Mouse (Mus musculus) kidney, postnatal 25 days (tissue): Measurements from ENCODE around the gene Rxfp4.

Experiments
- DNase-seq, 2 experiments: peaks; one replicate each; pipeline ENCODE4 v3.0.0; 2021; ENCODE audit warnings: mixed read lengths in 2 of 2

Rxfp4 gene

DNA sequence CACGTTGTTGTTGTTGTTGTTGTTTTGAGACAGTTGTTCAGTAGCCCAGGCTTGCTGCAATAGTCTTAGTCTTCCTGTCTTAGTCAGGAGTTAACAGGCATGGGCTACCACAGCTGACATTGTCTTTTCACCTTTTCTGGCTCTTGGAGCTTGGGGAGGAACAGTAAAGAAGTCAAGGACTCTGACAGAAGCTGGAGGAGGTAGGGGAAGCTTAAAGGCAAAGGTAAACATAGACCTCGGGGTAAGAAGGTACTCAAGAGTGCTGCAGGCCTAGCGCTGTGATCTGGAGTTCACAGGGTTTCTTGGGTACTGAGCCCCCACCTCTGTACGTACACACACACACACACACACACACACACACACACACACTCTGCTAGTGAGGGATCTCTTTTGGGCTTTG lies 24.2 kb downstream of the Rxfp4 start:
- no peak for DNase-seq

DNA sequence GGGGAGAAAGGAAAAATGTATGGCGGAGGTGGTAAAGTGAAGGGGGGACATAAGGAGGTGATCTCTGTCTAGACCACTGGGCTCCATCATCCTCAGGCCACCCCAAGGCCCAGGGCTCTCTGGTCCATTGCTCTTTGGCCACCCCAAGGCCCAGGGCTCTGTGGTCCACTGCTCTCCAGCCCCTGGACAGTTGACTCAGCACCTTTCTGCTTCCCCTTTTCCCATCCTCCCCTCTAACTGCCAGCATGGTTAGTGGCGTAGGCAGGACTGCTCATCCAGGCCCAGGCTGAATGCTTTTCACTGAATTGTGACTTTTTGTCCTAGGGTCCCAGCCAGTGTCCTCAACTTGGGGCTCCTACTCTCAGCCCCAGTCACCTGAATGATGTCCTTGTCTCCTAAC lies 25.4 kb downstream of the Rxfp4 start:
- DNase-seq: peak; percentile 75 to 92

DNA sequence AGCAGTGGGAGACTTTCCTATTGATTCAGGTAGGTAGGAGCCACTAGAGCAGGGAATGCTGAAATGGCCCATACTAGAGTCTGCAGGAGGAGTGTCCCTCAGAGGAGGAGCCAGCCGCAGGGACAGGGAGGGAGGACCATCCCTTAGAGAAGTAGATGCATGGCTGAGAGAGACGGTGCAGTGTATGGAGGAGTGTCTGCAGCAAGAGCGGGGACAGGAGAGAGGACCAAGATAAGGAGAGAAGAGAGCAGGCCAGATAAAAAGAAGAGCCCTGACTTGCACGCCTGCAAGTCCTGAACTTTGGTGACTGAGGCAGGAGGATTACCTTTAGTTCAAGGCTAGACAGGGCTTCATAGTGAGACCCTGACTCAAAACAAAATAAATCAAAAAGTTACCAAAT lies 25.8 kb downstream of the Rxfp4 start:
- DNase-seq: peak in 1 of 2 experiments; percentile 27

DNA sequence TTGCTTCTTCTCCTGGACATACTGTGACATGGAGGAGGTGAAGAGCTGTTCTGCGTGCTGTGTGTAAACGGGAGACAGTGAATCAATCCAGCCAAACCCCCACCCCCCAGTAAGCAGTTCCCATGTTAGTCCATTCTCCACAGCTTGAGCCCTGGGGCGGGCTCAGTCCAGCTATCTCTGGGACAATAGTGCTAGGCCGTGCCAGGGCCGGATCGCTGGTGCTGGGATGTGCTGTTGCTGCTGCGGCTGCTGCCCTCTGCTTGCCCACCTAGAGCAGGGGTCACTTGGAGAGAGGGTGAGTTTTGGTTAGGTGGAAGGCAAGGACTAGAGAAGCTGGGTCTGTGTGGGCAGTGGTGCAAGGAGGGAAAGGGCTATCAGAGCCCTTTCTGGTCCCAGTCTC lies 26.6 kb downstream of the Rxfp4 start:
- peak; percentile 35 to 63 for DNase-seq

DNA sequence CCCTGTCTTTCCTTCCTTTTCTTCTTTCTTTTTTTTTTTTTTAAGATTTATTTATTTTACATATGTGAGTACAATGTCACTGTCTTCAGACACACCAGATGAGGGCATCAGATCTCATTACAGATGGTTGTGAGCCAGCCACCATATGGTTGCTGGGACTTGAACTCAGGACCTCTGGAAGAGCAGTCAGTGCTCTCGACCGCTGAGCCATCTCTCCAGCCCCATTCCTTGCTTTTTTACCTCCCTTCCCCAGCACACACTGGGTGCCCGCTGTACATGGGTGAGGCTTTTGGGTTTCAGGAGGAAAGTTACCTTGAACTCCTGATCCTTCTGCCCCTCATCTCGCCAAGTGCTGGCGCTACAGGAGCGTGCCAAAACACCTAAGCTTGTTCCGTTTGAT lies 27.4 kb downstream of the Rxfp4 start:
- DNase-seq: no peak

DNA sequence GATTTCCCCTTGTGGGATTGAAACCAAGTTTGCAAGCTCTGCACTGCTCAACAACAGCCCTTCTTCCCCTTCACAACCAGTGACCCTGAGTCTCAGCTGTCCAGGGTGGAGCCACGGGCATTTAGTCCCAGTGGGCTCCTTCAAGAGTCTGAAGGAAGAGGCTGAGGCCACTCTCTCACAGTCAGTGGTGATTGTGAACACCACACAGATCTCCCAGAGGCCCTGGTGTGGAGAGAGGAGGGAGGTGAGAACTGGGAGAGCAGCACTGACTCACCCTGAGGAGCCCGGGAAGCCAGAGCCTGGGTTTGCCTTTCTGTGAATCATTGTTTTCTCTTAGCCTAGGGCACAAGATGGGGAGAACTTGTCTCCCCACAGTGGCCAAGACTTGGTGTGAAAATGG lies 28.0 kb downstream of the Rxfp4 start:
- DNase-seq: no peak

DNA sequence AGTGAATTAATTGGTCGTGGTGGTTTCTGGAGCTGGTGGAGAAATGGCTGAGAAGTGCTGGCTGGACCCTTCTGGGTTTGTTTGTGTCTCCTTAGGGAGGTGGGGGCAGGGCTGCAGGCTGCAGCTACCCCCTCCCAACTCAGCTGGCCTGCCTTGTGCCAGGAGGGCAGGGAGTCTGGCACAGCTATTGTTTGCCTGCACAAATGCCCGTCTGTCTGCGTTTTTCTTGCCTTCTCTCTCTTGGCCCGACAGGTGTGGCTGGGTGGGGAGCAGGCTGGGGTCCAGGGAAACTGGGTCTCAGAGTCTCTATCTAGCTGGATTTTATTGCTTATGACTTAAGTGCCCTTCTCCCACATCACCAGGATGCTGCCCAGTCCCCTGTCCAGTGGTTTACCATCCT lies 28.6 kb downstream of the Rxfp4 start:
- no peak for DNase-seq

DNA sequence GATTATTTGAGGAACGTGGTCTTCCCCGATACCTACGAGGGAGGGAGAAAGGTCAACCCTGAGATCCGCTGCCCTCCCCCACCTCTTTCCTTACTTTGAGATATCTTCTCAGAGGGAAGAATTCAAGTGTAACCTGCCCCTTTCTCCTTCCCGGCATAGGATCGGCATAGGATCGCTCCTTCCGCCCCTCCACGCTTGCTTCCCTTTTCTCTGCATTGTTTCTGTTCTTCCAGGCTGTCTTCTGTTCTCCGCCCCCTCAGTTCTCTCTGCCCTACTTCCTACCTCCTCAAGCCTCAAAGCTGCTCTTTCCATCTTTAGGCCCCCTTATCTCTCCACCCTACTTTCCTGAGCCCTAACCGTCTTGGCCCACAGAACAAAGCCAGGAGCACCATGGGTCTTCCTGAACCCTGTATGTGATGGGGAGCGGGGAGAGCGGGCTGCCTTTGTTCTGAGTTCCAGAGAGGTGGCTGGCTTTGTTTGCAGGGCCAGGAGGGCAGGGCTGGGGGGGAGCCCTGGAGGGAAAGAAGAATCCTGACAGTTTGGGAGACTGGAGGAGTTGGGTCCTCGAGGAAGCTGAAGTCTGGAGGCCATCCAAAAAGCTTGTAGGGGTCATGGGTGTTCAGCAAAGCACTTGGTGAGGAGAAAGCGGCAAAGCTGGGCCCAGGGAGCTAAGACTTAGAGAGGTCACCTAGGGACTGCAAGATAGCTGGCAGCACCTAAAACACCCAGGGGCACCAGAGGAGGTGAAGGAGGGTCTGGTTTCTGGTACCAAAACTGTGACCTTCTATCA lies 29.4 kb downstream of the Rxfp4 start:
- peak; percentile 54 to 64 for DNase-seq

DNA sequence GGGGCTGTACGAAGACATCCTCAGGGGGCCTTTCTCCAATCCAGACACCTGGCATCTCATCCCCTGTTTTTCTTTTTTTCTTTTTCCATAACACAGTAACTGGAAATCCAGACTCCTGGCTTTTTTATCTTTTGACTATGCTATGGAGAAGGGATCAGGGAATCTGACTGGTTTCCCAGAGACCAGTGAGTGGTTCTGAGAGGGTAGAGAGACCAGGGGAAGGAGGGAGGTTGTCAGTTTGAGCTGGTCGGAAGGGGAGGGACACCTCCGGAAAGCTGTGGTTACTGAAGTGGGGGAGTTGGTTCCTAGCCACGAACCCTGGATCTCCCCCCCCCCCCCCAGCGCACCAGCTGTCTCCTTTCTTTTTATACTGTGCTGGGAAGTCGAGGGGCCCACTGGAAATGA lies 30.0 kb downstream of the Rxfp4 start:
- peak; percentile 35 to 70 for DNase-seq

DNA sequence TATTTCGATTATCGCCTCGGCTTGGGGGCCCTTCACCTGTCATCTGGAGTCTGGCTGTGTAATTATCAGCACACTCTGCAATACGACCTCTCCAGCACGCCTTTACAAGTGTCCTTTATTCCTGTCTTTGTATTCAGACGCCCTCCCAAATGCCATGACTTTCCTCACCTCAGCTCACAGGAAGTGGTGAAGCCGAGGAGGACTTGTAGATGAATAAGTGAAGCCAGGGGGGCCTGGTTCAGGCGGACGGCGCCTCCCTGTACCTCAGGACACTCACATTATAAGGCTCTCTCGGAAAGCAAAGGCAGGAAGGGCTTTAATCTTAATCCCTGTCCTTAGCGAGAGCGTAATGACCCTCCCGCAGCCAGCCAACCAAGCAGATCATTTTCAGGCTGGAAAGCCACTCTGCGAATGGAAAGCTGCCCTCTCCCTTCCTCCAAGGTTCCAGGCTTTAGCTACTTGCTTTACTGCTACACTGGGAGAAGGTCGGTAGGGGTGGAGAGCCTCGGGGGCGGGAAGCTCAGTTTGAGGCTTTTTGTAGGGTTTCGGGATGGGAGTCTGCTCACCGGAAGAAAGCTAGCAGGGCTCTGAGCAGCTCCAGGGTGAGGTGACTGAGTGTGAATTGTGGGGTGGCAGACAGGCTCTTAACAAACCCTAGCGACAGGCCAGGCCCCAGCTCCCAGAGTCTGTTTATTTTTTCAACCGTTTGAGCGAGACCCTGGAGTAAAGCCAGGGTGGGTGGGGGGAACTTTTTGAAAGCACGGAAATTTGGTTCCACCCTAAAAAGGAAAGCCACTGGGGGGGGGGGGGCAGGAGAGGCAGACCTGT lies 30.6 kb downstream of the Rxfp4 start:
- peak; percentile 75 to 76 for DNase-seq

DNA sequence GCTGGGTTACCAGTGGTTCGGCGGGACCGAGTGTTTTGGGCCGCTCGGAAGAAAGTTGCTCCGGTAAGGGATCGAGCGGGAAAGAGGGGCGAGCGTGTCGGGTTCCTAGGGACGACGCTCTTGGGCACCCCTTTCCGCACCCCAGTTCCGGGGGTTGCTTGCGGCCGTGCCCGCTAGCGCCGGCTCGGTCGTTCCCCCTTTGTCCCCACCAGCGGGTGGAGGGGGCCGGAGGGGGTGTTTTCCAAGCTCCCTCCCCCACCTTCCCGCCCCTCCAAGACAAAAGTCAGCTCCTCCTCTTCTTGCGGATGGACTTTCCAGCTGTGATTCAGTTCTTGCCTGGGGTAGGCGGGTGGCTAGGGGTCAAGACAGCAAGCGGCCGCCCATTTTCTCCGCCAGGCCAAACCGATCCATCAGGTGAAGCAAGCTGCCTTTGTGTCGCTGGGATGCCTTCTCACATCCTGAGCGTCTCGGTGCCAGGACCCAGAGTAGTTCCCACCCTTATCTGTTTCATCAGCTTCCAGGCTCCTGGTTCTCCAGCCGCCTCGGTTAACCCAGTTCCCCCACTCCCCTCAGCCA lies 31.3 kb downstream of the Rxfp4 start:
- DNase-seq: peak; percentile 79 to 92

DNA sequence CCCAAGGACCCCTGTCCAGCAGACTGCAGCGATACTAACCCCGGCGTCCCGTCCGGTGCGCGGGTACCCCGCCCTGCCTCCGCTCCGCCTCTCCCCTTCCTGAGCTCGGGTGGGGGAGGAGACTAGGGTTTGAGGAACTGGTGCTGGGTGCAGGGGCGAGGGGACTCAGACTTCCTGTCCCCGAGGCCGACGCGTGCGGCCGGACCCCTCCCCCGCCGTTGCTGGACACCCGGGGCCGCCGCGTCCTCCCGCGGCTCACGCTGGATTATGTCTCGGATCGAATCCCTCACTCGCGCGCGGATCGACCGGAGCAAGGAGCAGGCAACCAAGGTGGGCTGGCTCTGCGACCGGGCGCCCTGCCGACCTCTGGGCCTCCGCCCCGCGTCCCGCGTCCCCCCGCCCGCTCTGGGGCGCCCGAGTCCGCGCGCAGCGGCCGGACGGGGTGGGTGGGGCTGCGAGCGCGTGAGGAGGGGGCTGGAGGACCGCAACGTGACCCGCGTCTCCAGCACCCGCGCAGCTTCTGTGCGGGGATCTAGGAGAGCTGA lies 31.9 kb downstream of the Rxfp4 start:
- DNase-seq: peak; percentile 84 to 93

DNA sequence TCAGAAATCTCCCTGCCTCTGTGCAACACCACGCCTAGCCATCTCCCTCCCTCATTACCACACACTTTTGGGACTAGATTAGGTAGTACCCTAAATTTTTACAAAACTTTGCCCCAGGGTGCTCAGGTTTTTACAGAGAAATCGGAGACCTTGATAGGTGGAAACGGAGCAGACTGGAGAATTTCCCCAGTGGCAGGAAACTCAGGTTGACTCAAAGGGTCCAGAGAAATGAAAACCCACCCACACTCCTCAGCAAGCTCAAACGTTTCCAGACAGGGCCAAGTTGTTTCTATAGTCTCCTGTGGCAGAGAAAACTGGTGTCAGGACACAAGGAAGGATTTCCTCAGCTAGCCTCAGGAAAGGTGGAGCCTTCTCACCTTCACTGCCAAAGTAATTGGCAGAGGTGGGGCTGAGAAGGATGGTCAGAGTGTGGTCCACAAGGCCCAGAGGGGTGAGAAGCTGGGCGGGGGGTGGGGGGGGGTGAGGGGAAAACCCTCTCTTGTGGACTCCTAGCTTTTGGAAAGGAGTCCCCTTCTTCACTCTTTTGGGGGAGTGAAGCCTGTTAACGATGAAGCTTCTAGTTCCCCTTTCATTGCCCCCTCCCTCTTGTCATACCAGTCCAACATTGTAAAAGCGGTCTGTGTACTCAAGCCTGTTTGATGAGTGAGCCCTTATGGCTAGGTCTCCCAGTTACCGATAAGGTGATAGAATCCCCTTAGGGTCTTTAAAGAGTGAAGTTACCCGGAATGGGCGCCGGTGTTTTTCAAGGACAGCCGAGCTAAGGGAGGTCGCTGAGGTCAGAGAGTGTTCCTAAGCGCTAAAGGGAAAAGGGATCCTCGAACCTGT lies 32.6 kb downstream of the Rxfp4 start:
- DNase-seq: peak in 1 of 2 experiments; percentile 29

DNA sequence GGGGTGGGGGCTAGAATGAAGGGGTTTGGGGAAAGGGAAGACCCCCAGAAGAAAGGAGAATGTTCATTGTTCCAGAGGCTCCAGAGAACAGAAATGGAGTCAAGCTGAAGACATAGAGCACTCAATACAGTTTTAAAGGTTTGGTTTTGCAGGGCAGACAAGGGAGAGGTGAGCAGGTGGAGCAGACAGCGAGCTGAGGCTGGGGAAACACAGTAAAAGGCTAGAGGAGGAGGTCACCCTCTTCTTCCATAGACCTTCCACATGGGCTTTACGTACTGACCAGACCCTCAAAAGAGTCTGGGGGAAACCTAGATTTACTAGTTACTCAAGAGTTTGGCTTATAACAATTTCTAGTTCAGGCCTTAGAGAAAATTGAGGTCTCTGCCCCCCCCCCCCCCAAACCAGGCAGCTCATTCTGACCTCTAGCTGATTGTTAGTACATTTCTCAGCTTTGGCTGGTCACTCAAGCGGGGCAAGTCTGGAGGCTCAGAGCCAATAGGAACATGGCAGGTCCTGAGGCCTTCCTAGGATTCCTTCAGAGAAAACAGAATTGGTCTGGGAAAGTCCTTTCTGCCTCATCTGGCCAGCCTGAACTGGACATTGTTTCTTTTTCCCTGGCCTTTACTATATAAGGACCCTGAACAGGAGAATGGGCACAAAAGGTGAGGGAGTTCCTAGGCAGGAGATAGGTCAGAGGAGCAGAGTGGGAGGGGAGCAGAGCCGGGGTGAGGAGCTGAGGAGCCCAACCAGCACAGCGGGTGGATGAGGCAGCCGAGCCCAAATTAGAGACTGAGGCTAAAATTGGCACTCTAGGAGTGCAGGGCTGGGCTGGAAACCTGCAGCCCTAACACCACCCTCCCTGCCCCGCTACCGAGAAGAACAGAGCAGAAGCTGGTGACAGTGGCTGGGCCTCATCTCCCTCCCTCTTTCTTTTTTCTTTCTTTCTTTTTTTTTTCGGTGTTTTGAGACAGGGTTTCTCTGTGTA lies 33.5 kb downstream of the Rxfp4 start:
- peak; percentile 71 to 87 for DNase-seq

DNA sequence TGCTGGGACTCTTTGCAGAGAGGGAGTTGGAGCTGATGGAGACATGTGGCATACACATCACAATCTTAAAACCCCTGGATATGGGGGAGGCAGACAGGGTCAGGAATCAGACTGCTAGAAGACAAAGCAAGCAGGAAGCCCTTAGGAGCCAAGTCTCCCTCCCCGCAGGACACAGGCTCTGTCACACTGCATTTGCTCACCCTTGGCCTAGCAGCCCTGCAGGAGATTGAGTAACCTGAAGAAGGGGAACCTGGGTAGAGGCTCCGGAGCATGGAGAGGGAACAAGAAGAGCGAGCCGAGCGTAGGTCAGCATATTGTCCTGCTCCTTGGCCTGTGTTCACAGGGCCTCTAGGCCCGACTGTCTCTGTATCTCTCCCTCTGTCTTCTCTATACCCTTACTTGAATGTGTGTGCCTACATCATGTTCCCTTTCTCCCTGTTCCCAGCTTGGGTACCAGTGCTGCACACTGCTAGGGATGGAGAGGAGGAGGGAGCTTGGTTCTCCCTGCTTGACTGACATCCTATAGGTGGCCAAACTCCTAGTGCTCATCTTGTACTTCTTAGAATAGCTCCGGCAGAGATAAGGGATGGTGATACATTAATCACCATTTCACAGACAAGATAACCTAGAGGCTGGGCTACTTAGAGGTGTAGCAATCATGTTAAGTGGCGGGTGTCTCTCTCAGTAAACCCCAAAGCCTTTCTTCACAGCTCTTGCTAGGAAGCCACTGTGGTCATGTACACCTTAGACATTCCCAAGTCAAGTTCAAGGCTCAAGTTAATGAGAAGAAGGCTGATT lies 34.7 kb downstream of the Rxfp4 start:
- peak; percentile 46 to 86 for DNase-seq

DNA sequence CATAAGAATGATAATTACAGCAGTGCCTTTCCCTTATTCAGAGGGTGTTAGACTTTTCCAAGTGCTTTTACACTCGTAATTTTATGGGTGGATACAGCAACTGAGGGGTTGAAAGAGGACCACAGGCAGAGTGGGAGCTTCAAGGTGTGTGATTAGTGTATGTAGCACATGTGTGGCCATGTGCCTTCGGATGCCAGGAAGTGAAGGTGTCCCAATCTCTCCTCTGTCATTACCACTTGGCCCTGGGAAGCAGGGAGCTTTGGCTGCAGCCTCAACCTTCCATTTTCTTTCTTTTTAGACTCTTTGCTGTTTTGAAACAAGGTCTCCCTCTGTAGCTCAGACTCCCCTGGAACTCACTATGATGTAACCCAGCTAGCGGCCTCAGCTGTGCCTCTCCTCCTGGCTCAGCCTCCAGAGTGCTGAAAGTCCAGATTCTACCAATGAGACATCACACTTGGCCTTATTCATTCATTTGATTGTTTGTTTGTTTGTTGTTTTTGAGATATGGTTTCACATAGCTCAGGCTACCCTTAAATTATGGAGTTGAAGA lies 35.9 kb downstream of the Rxfp4 start:
- DNase-seq: peak in 1 of 2 experiments; percentile 20

DNA sequence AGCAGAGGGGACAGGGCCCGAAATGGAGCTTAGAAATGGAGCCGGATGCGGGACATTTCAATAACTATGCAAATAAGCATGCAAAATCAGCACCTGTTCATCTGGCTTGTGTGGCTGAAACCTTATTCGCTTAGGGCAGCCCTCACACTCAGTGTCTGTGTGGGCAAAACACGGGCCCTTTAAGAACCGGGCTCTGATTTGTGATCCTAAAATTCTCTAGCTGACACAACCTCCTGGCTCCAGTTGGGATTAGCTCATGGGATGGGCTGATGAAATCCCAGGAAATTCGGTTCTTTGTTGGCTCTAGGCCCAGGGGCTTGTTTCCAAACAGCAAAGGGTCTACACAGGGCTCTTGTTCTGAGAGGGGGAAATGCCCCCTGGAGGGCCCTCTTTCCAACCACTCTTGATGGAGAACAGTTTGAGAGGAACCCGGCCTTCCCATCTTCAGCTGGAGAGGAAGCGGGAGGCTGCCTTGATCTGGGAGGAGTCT lies 37.0 kb downstream of the Rxfp4 start:
- peak; percentile 26 to 47 for DNase-seq

DNA sequence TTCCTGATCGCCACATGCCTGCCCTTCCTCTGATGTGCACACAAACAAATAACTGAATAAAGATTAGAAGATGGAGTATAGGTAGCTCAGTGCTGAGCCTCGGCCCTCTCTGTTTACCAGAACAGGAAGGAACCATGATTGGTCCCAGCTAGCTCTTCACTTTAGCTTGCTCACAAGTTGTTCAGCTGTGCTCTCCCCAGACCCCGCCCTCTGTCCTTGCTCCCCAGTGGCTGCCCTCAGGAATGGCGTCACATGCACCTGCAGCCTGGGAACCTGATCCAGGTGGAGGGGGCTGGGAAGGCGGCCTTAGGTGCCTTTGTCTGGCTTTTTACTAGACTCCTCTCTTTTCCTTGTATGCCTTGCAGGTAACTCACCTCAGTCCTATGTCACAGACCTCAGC lies 37.8 kb downstream of the Rxfp4 start:
- DNase-seq: peak; percentile 68 to 90

DNA sequence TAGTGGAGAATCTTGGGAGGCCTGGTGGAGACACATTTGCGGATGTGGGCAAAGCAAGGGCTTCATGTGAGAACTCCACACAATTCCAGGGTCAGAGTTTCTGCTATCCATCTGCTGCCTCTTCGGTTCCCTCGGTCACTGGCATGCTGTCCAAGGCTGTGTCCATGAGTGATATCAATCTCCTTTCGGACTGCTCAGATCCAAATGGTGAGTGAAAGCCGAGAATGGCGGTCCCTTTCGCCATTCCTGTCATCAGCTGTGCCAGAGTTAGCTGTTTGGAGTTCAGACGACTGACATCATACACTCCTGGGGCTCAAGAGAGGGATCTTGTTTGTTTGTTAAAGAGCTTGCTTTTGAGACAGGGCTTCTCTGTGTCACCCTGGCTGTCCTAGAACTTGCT lies 38.5 kb downstream of the Rxfp4 start:
- DNase-seq: peak in 1 of 2 experiments; percentile 18

DNA sequence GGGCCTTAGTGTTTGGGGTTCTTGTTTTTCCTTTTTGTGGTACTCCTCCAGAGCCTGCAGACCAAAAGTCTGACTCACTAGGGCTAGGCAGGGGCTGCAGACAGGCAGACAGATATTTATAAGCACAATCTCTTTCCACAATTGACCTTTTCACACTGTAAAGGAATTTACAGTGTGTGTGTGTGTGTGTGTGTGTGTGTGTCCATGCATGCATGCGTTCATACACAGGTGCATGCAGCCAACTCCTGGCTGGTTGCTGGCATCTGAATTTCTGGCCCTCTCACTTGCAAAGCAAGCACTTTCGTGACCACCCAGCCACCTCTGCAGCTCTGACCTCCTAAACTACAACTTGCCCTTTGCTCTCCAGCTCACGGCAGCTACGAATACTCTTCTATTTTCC lies 43.9 kb downstream of the Rxfp4 start:
- DNase-seq: peak; percentile 43 to 69
